Mouse (Mus musculus): ENCODE measurements around the gene Sh3bp5.
A peak's percentile ranks its signal among the peaks of the same experiment; 100 is the strongest.

Sh3bp5 gene

GRCm38 (mm10) chr14:31407911-31408604 is 27.8 kb downstream of the Sh3bp5 start:
- no peak for DNase-seq

- DNase-seq, result no peak
Measured at GRCm38 (mm10) chr14:31407208-31407607, 28.7 kb downstream of the Sh3bp5 start.

- DNase-seq, result peak; percentile 91
Measured at GRCm38 (mm10) chr14:31406154-31406810, 29.6 kb downstream of the Sh3bp5 start.

GRCm38 (mm10) chr14:31405652-31406051 is 30.2 kb downstream of the Sh3bp5 start:
- no peak for DNase-seq

DNA sequence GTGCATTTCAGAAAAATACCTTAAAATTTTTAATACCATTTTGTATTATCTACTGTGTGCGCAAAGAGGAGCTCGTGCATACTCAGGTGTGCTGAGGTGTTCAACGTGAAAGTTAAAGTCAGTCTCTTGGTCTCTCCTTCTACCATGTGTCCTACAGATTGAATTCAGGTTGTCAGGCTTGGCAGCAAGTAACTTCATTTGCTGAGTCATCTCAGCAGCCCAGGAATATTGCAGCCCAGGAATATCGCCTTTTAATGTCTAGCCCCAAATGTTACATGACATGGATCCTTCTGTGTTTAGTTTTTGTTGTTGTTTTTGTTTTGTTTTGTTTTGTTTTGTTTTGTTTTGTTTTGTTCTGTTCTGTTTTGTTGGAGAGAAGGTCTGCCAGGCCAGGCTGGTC is 31.2 kb downstream of the Sh3bp5 start:
- no peak for DNase-seq

GRCm38 (mm10) chr14:31403995-31404394 is 31.9 kb downstream of the Sh3bp5 start:
- DNase-seq, result no peak

DNA sequence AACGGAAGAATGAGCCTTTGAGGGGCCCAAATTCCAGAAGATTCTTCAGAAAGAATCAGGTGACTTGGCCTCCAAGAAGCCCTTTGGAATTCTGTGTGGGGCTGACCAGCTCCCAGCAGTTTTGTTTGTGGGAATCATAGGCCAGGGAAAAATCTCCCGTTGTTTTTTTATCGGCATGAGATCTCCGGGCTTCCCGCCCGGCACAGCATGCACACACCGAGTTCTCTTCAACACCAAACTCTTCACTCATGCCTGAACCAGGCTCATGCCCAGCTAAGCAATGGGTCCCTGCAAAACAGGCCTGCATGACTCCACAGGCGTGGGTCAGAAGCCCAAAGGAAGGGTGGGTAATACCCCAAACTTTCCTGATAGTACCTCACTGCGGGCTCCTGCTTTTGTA is 32.3 kb downstream of the Sh3bp5 start:
- DNase-seq, result no peak

- no peak for DNase-seq
Measured at GRCm38 (mm10) chr14:31402693-31403092, 33.2 kb downstream of the Sh3bp5 start.

DNA sequence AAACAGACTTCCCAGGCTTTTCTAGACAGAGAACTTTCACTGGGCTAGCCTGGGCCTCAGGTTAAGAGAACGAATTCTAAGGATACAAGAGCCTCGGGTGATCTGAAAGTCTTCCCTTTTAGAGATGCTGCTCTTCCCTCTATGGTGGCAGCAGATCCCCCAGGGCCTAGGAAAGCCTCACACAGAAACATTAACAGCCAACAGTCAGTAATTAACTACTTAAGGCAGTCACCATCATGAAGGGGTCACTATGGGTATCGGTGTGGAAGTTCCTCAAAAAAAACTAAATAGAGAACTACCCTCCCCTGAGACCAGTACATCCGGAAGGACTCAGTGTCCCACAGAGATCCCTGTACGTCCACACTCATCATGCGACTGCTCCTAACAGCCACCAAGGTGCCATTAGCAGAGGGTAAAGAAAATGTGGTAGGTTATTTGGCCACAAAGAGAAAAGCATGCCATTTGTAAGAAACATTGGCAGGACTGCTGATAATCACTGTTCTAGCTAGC is 33.9 kb downstream of the Sh3bp5 start:
- no peak for DNase-seq

- DNase-seq, result no peak
Measured at GRCm38 (mm10) chr14:31400896-31401295, 35.0 kb downstream of the Sh3bp5 start.

DNA sequence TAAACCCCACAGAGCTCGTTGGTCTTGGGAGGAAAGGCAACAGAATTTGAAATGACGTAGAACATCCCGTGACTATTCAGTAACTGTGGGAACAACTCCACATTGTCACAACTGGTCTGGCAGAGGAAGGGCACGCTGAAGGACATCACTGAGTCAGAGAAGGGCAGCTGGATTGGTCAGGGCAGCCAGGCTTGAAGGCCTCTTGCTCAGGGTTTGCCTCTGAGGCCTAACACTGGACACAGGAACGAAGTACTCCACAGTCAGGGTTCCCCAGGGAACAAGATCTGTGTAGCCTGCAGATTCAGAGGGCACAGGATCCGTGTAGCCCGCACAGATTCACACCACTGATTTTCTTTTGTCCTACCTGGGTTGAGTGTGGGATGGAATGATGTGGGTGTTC is 35.6 kb downstream of the Sh3bp5 start:
- DNase-seq, result no peak

GRCm38 (mm10) chr14:31399271-31399670 is 36.6 kb downstream of the Sh3bp5 start:
- DNase-seq, result no peak

GRCm38 (mm10) chr14:31398819-31399218 is 37.1 kb downstream of the Sh3bp5 start:
- no peak for DNase-seq

DNA sequence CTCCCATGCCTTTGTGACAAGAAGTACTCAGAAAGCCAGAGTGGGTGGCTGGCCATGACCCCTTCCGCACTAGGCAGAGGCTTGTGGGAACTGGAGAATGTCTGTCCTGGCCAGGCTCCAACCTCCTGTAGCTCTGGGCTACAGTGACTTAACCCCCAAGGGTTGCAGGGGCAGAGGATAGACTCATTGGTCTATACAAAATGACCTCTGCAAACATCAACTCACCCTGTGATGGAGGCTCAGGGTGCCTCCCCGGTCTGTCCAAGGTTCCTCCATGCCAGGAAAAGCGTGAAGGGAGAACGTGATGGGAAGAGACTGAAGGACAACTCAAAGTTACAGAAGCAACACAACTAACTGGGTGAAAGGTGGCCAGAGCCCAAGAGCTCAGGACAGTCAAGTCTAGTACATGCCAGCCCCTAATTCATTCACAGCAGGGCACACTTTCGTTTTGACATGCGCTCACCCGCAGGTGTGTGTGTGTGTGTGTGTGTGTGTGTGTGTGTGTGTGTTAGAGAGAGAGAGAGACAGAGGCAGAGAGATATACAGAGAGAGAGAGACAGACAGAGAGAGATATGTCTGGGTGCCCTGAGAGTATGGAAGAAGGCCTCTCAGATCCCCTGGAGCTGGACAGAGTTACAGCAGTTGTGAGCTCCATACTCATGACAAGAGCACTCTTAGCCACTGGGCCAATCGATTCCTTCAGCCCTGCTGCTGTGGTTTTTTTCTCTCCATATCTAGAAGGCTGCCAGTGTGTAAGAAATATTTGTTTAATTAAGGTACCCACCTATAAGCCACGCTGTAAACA is 37.9 kb downstream of the Sh3bp5 start:
- no peak for DNase-seq

GRCm38 (mm10) chr14:31397353-31397752 is 38.5 kb downstream of the Sh3bp5 start:
- DNase-seq, result no peak

DNA sequence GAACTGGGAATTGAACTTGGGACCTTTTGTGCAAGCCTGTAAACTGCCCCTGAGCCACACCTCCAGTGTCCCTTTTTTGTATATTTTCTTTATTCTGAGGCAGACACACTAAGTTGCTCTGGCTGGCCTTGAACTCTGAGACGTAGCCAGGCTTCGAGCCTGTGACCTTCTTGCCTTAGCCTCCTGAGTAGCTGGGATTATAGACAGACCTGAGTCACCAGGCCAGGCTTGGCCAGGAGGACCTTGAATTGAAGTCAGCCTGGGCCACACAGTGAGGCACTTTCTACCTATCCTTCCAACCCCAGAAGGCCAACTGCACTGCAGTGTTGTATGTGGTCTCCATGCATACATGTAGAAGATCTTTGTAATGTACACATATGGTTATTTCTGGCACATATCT is 39.5 kb downstream of the Sh3bp5 start:
- no peak for DNase-seq

DNA sequence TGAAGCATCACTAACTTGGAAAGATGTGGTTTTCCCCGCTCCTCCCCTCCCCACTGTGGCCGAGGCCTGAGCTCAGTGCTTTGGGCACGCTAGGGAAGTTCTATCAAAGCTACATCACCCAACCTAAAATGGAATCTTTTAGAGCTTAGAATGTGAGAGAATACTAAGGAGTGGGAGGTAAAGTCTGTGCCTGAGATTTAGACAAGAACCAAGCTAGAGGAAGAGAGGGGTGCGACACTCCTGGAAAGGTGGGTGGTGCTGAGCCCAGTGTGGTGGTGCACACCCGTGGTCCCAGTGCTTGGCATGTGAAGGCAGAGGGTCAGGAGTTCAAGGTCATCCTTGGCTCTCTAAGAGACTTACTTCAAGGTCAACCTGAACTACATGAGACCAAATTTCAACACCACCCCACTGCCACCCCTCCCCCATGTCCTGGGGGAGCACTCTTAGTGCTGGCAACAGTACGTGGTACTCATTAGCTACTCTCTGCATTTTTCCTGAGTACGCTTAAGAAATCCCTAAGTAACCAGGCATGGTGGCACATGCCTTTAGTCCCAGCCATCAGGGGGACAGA is 40.2 kb downstream of the Sh3bp5 start:
- no peak for DNase-seq

DNA sequence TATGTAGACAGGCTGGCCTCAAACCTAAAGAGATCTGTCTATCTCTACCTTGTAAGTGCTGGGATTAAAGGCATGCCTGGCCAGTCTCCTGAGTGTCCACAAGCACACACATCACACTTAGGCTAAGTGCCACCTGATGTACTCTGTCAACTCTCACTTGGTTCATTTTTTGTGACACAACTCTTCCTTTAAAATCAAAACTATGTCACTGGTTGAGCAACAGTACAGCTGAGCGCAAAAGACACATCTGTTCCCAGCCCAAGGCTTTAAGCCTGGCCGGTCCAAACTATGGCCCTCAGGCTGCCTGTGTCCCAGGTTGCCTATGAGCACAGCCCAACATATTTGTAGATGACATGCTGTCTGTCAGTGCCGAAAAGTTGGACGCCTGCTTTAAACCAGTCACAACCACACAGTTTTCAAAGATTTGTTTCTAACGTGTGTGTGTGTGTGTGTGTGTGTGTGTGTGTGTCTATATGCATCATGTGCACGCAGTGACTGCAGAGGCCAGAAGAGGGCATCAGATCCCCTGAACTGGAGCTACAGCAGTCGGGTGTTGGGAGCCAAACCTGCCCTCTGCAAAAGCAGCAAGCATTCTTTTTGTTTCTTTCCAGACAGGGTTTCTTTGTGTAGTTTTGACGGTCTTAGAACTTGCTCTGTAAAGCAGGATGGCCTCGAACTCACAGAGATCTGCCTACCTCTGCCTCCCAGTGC is 40.9 kb downstream of the Sh3bp5 start:
- DNase-seq, result no peak

DNA sequence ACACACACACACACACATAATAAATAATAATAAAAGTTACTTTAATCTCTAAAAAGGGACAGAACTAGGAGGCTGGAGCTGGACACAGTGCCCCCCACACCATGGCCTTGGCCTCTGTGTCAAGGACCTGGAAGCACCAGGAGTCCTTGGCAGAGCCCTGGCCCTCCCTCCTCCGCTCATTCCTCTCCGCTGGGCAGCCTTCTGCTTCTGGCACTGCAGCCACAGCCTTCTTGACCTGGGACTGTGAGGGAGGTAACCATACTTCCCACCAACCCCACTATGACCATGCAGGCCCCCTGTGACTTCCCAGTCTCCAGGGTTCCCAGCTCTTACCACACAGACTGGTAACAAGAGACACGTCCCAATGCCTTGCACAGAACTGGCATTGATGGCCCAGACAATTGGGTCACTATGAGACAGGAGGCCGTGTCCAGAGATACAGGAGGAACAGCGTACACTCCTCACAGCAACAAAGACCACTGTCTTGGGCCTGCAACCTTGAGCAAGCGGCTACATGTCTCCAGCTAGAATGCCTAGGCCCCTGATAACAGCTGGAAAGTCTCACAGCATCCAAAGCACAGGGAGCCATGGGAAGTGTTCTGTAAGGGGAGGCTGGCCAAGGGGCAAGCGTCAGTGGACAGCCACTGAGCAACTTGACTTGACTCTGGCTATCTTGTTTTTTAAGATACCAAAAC is 41.8 kb downstream of the Sh3bp5 start:
- peak; percentile 83 for DNase-seq

- no peak for DNase-seq
Measured at GRCm38 (mm10) chr14:31393546-31393890, 42.4 kb downstream of the Sh3bp5 start.

DNA sequence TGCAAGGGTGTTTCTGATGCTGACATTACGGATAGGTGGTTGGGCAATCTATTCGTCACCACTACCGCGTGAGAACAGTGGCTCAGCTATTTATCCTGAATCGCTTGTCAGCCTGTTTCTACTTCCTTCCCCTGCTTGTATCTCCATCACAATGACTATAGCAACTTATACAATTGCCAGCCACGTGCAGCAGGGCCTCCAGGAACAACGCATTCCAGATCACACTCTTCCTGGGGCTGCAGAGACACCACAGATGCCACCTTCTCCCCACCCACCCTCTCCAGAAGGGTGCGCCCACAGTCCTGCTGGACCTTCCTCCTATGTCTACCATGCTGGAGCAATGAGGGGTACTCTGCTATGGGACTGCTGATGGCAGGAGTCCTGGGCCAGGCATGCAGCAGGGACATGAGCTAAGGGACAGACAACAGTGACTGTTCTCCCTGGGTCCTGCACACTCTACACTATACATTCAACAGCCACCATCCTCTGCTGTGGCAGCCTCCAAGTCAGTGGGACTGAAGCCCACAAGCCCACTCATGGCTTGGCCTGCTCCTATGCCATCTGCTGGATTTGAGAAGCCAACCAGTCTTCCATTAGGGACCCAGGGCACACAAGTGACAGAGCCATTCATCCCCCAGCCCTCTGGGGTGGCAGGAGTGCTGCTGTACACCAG is 42.9 kb downstream of the Sh3bp5 start:
- peak; percentile 61 for DNase-seq

DNA sequence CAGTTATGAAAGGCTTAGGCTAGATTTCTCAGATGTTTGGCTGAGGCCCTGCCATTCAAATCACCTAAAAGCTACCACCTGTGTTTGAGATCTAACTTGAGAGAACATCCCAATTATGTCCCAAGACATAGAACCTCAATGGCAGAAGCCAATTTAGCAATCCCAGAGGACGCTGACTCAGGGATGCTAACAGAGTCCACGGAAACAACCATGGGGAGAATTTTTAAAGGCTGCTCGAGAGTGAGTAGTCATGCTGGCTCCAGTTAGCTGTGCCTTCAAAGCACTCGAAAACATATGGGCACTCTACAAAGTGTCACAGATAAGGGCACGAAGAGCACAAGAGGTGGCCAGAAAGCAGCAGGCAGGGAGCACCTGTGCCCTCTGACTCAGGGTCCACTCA is 43.6 kb downstream of the Sh3bp5 start:
- peak; percentile 37 for DNase-seq

Measured in cerebellum, adult 9-11 months (tissue).